Mouse (Mus musculus): Measurements from ENCODE around the gene Lrmda.

DNA sequence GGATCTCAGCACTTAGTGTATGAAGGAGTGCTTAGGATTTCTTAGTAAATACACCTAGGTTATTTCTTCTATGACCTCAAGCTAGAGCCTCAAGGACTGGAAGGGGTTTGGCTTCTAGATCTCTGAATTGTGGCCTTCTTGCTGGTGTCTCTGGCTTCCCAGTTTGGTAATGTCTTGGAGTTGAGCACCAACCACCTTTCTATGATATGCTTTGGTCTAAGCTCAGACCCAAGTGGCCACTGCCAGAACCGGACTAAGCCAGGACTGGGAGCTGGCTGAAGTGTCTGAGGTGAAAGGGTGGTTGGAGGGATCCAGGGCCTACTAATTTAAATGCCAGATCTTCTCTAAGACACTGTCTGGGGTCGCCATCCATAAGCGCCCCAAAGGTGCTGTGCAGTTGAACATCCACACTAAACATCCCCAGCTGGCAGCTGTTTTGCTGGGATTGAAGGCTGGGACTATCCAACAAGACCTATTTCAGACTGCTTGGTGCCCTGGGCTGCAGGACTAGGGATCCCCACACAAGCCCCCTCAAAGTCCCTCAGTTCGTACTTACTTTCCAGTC is 27.1 kb upstream of the Lrmda start:
- TF ChIP-seq POLR2A (IDR thresholded peaks at IDR 0.05; ENCODE audit: low read depth, low read length), result no peak
- no peak for TF ChIP-seq CTCF (IDR thresholded peaks at IDR 0.05; ENCODE audit: borderline replicate concordance, insufficient read depth, low read length)
